Comparison of ENCODE assay signal across 9 mouse cellular contexts in the genomic region with DNA sequence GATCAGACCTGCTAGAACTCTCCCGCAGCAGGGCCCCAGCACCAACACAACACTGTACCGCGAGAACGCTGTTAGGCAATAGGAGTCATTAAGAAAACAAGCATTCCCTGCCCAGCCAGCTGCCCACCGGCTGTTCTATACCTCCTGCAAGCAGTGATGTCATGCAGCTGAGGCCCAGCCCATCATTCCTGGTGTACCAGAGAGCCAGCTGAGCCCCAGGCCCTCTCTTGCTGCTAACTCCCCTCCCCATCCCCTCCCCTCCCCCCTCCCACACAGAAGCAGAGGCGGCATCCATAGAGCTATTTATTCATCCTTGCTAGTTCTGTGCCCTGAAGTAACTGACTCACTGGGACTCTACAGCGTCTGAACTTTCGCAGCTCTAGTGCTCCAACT. TPM values are rescaled to one million over a fixed set of nuclear protein-coding genes. Genes with fewer than 3 reads are reported as not detected.
A peak's percentile ranks its signal among the peaks of the same experiment; 100 is the strongest.
DNase-seq lines count a peak whose midpoint lies in the region; ATAC-seq lines count a peak whose summit lies in the region.
"Had no signal": no experiment of that assay in that cellular context is flagged by ENCODE, and none has a peak within 500 bp of the region (broad histone marks: within the 10 kb centered on the region; RNA-seq: fewer than 3 reads in every experiment).

No protein-coding gene starts in this region.

- no peak overlapping the region for H3K4me2 ChIP-seq in lung, embryonic 16.5 days (ENCODE audit: low read depth, low read length)
- peak overlapping the region; percentile 37 for H3K4me2 ChIP-seq in embryonic facial prominence, embryonic 15.5 days (replicated peaks)
- H3K4me2 ChIP-seq in limb, embryonic 13.5 days (replicated peaks), result peak overlapping the region; percentile 86
- no peak overlapping the region for H3K4me2 ChIP-seq in stomach, embryonic 16.5 days (ENCODE audit: low read depth, low read length)

- H3K9ac ChIP-seq in lung, embryonic 16.5 days (ENCODE audit: low read length), result no peak overlapping the region
- H3K9ac ChIP-seq in embryonic facial prominence, embryonic 15.5 days, result no peak overlapping the region
- H3K9ac ChIP-seq in limb, embryonic 13.5 days, result no peak overlapping the region
- H3K9ac ChIP-seq in stomach, embryonic 16.5 days (ENCODE audit: low read length), result no peak overlapping the region

- no peak for DNase-seq in lung, adult 18-20 months
- no peak for DNase-seq in layer of hippocampus, adult 18-20 months (ENCODE audit: low spot score in 2 of 2)
- DNase-seq in frontal cortex, postnatal 36 days (ENCODE audit: low spot score in 2 of 2), result no peak
- DNase-seq: heart, adult 11 months; right cerebral cortex, postnatal 4 days had no signal

- H3K27ac ChIP-seq in lung, embryonic 16.5 days (ENCODE audit: low read length), result 0 out of 2 replicates have a peak overlapping the region, but pooled peaks have one; percentile 6
- peak overlapping the region; percentile 88 for H3K27ac ChIP-seq in embryonic facial prominence, embryonic 15.5 days (replicated peaks)
- peak overlapping the region; percentile 81 for H3K27ac ChIP-seq in limb, embryonic 13.5 days
- H3K27ac ChIP-seq in stomach, embryonic 16.5 days (ENCODE audit: low read length), result peak overlapping the region; percentile 17; the same call in 1 of the 2 replicates

- H3K36me3 ChIP-seq in lung, embryonic 16.5 days (ENCODE audit: control insufficient read depth, insufficient read depth, low read length), result no peaks in the 10 kb centered on the region
- H3K36me3 ChIP-seq in embryonic facial prominence, embryonic 15.5 days, result no peaks in the 10 kb centered on the region
- no peaks in the 10 kb centered on the region for H3K36me3 ChIP-seq in limb, embryonic 13.5 days
- no peaks in the 10 kb centered on the region for H3K36me3 ChIP-seq in stomach, embryonic 16.5 days (ENCODE audit: control insufficient read depth, insufficient read depth, low read length)

- 9% methylated on average over 8 of the region's 8 CpGs for WGBS in lung, embryonic 16.5 days
- 2% methylated on average over 8 of the region's 8 CpGs for WGBS in embryonic facial prominence, embryonic 15.5 days
- 1% methylated on average over 8 of the region's 8 CpGs for WGBS in limb, embryonic 13.5 days
- 11% methylated on average over 8 of the region's 8 CpGs for WGBS in stomach, embryonic 16.5 days

- H3K9me3 ChIP-seq in lung, embryonic 16.5 days (ENCODE audit: control insufficient read depth, low read length), result no peaks in the 10 kb centered on the region
- H3K9me3 ChIP-seq in embryonic facial prominence, embryonic 15.5 days (replicated peaks), result no peaks in the 10 kb centered on the region
- no peaks in the 10 kb centered on the region for H3K9me3 ChIP-seq in limb, embryonic 13.5 days
- no peaks in the 10 kb centered on the region for H3K9me3 ChIP-seq in stomach, embryonic 16.5 days (replicated peaks; ENCODE audit: control insufficient read depth, low read length)

- H3K27me3 ChIP-seq in lung, embryonic 16.5 days (ENCODE audit: control insufficient read depth, insufficient read depth, low read depth, low read length), result no peaks in the 10 kb centered on the region
- no peaks in the 10 kb centered on the region for H3K27me3 ChIP-seq in embryonic facial prominence, embryonic 15.5 days
- H3K27me3 ChIP-seq in limb, embryonic 13.5 days, result no peaks in the 10 kb centered on the region
- no peaks in the 10 kb centered on the region for H3K27me3 ChIP-seq in stomach, embryonic 16.5 days (ENCODE audit: control insufficient read depth, insufficient read depth, low read length)

- no peak overlapping the region for H3K4me3 ChIP-seq in lung, embryonic 16.5 days (ENCODE audit: low read length)
- H3K4me3 ChIP-seq in embryonic facial prominence, embryonic 15.5 days (replicated peaks), result peak overlapping the region; percentile 26; the same call in 1 of the 2 replicates
- no peak overlapping the region for H3K4me3 ChIP-seq in limb, embryonic 13.5 days
- no peak overlapping the region for H3K4me3 ChIP-seq in stomach, embryonic 16.5 days (replicated peaks; ENCODE audit: low read length)

- no peak for ATAC-seq in lung, embryonic 16.5 days (ENCODE audit: low read depth)
- ATAC-seq in embryonic facial prominence, embryonic 15.5 days (ENCODE audit: insufficient number of reproducible peaks, low FRiP score, low TSS enrichment, low read depth), result peak; percentile 69
- ATAC-seq in limb, embryonic 13.5 days (ENCODE audit: low FRiP score, low read depth), result peak; percentile 64
- peak; percentile 3; the same call in 1 of the 2 replicates for ATAC-seq in stomach, embryonic 16.5 days (ENCODE audit: insufficient read depth, low FRiP score)

- H3K4me1 ChIP-seq in lung, embryonic 16.5 days (replicated peaks; ENCODE audit: control insufficient read depth, insufficient read depth, low read length), result peaks cover 27% of the 10 kb centered on the region
- H3K4me1 ChIP-seq in embryonic facial prominence, embryonic 15.5 days, result peaks cover 58% of the 10 kb centered on the region
- peaks cover 51% of the 10 kb centered on the region for H3K4me1 ChIP-seq in limb, embryonic 13.5 days
- H3K4me1 ChIP-seq in stomach, embryonic 16.5 days (ENCODE audit: control insufficient read depth, insufficient read depth, low read length), result peaks cover 44% of the 10 kb centered on the region

RNA-seq across cellular contexts. Expression of a gene that starts 3.1 kb away (rescaled TPM):
- polyA plus RNA-seq in lung, embryonic 16.5 days (2015; fragmentation: Nextera tagmentation; extraction: Ambion mirVana), result 5.6 and 6.1 TPM in 2 replicates
- 11.4 and 15.1 TPM in 2 replicates for polyA plus RNA-seq in embryonic facial prominence, embryonic 15.5 days (2015; fragmentation: Nextera tagmentation; extraction: Ambion mirVana)
- polyA plus RNA-seq in limb, embryonic 13.5 days (2015; fragmentation: Nextera tagmentation; extraction: Ambion mirVana), result 5.7 and 6.0 TPM in 2 replicates
- polyA plus RNA-seq in stomach, embryonic 16.5 days (2015; fragmentation: Nextera tagmentation; extraction: Ambion mirVana), result 2.1 and 2.7 TPM in 2 replicates
- 10 to 100 TPM; 75.9 to 86.7 TPM for total RNA-seq in layer of hippocampus, adult 18-20 months (2021)

RNA-seq across cellular contexts. Expression of a gene that starts 33.2 kb away (rescaled TPM):
- polyA plus RNA-seq in lung, embryonic 16.5 days (2015; fragmentation: Nextera tagmentation; extraction: Ambion mirVana), result 10.8 and 11.5 TPM in 2 replicates
- 16.0 and 16.4 TPM in 2 replicates for polyA plus RNA-seq in embryonic facial prominence, embryonic 15.5 days (2015; fragmentation: Nextera tagmentation; extraction: Ambion mirVana)
- 10.0 and 10.3 TPM in 2 replicates for polyA plus RNA-seq in limb, embryonic 13.5 days (2015; fragmentation: Nextera tagmentation; extraction: Ambion mirVana)
- polyA plus RNA-seq in stomach, embryonic 16.5 days (2015; fragmentation: Nextera tagmentation; extraction: Ambion mirVana), result 12.9 and 13.3 TPM in 2 replicates
- total RNA-seq in layer of hippocampus, adult 18-20 months (2021), result 100 to 1,000 TPM in 1 of 2 experiments, 10 to 100 TPM in 1; 87.1 to 105 TPM

RNA-seq across cellular contexts. Expression of a gene that starts 47.0 kb away (rescaled TPM):
- polyA plus RNA-seq in lung, embryonic 16.5 days (2015; fragmentation: Nextera tagmentation; extraction: Ambion mirVana), result 6.8 and 7.9 TPM in 2 replicates
- polyA plus RNA-seq in embryonic facial prominence, embryonic 15.5 days (2015; fragmentation: Nextera tagmentation; extraction: Ambion mirVana), result 10.5 and 11.4 TPM in 2 replicates
- polyA plus RNA-seq in limb, embryonic 13.5 days (2015; fragmentation: Nextera tagmentation; extraction: Ambion mirVana), result 6.1 and 7.1 TPM in 2 replicates
- 11.6 and 12.1 TPM in 2 replicates for polyA plus RNA-seq in stomach, embryonic 16.5 days (2015; fragmentation: Nextera tagmentation; extraction: Ambion mirVana)
- total RNA-seq in layer of hippocampus, adult 18-20 months (2021), result 10 to 100 TPM; 88.8 to 90.3 TPM

Comparison
In these comparisons a context has a peak if more than half of its experiments do, and no peak if none do; other contexts are left out.
1. H3K27ac ChIP-seq: peak in every context shown above with its lines; median percentile 88 in embryonic facial prominence, embryonic 15.5 days; 81 in limb, embryonic 13.5 days; 17 in stomach, embryonic 16.5 days; 6 in lung, embryonic 16.5 days.
2. H3K4me2 ChIP-seq: peak in embryonic facial prominence, embryonic 15.5 days (single experiment) and limb, embryonic 13.5 days (single experiment); none in lung, embryonic 16.5 days (single experiment) and stomach, embryonic 16.5 days (single experiment).